10 mouse cellular contexts compared by ENCODE assay signal in genomic region chr2:72529358-72530319, GRCm38 (mm10). TPM values are rescaled to one million over a fixed set of nuclear protein-coding genes. Genes with fewer than 3 reads are reported as not detected.
A peak's percentile ranks its signal among the peaks of the same experiment; 100 is the strongest.
DNase-seq lines count a peak whose midpoint lies in the region; ATAC-seq and TF ChIP-seq lines count a peak whose summit lies in the region.
"Had no signal": no experiment of that assay in that cellular context is flagged by ENCODE, and none has a peak within 500 bp of the region (broad histone marks: within the 10 kb centered on the region; RNA-seq: fewer than 3 reads in every experiment).

No protein-coding gene starts in this region.

- H3K4me3 ChIP-seq in intestine, embryonic 15.5 days (replicated peaks) = no peak overlapping the region
- H3K4me3 ChIP-seq in intestine, postnatal 0 days (ENCODE audit: low read depth, low read length) = no peak overlapping the region
- peak overlapping the region; percentile 22 for H3K4me3 ChIP-seq in hindbrain, embryonic 12.5 days
- H3K4me3 ChIP-seq: erythroblast, embryonic 14.5 days; myocyte had no signal

- no peak for ATAC-seq in intestine, embryonic 15.5 days
- no peak for ATAC-seq in intestine, postnatal 0 days
- ATAC-seq in hindbrain, embryonic 12.5 days (ENCODE audit: low FRiP score) = peak; percentile 64; the same call in 1 of the 2 replicates
- ATAC-seq in activated CD4-positive, CD25-positive, alpha-beta regulatory T cell, adult 4 months = no peak

- no peaks in the 10 kb centered on the region for H3K27me3 ChIP-seq in intestine, embryonic 15.5 days (replicated peaks)
- H3K27me3 ChIP-seq in intestine, postnatal 0 days (replicated peaks; ENCODE audit: control insufficient read depth, insufficient read depth, low read length) = no peaks in the 10 kb centered on the region
- peaks cover 17% of the 10 kb centered on the region for H3K27me3 ChIP-seq in hindbrain, embryonic 12.5 days

- H3K4me2 ChIP-seq in intestine, embryonic 15.5 days (replicated peaks) = peak overlapping the region; percentile 22
- H3K4me2 ChIP-seq in intestine, postnatal 0 days (replicated peaks; ENCODE audit: low read depth) = no peak overlapping the region
- H3K4me2 ChIP-seq in hindbrain, embryonic 12.5 days (replicated peaks) = peak overlapping the region; percentile 50

- H3K4me1 ChIP-seq in intestine, embryonic 15.5 days (replicated peaks) = no peaks in the 10 kb centered on the region
- H3K4me1 ChIP-seq in intestine, postnatal 0 days (replicated peaks; ENCODE audit: control insufficient read depth, insufficient read depth, low read length) = no peaks in the 10 kb centered on the region
- H3K4me1 ChIP-seq in hindbrain, embryonic 12.5 days = peaks cover 6% of the 10 kb centered on the region; the same call in 1 of the 2 replicates

- H3K9me3 ChIP-seq in intestine, embryonic 15.5 days = no peaks in the 10 kb centered on the region
- no peaks in the 10 kb centered on the region for H3K9me3 ChIP-seq in intestine, postnatal 0 days (ENCODE audit: control insufficient read depth)
- H3K9me3 ChIP-seq in hindbrain, embryonic 12.5 days (replicated peaks) = no peaks in the 10 kb centered on the region

- H3K27ac ChIP-seq in intestine, embryonic 15.5 days = no peak overlapping the region
- H3K27ac ChIP-seq in intestine, postnatal 0 days (ENCODE audit: low read depth, low read length) = no peak overlapping the region
- H3K27ac ChIP-seq in hindbrain, embryonic 12.5 days = peak overlapping the region; percentile 55

- no peak overlapping the region for H3K9ac ChIP-seq in intestine, embryonic 15.5 days
- no peak overlapping the region for H3K9ac ChIP-seq in intestine, postnatal 0 days (ENCODE audit: low read depth, low read length)
- H3K9ac ChIP-seq in hindbrain, embryonic 12.5 days = no peak overlapping the region

- no peak for TF ChIP-seq CTCF in intestine, postnatal 0 days (IDR thresholded peaks at IDR 0.05; ENCODE audit: low read depth)

- DNase-seq in cerebellum, postnatal 25 days = peak; percentile 51 to 54
- peak; percentile 48 for DNase-seq in mesoderm, embryonic 11.5 days (ENCODE audit: low read depth, low spot score)
- peak; percentile 34 for DNase-seq in telencephalon, adult 2 months (ENCODE audit: low read depth, low spot score)
- no peak for DNase-seq in gastrocnemius, postnatal 36 days

- no peaks in the 10 kb centered on the region for H3K36me3 ChIP-seq in intestine, embryonic 15.5 days
- H3K36me3 ChIP-seq in intestine, postnatal 0 days (ENCODE audit: control insufficient read depth, insufficient read depth) = no peaks in the 10 kb centered on the region
- H3K36me3 ChIP-seq in hindbrain, embryonic 12.5 days = no peaks in the 10 kb centered on the region

- intact Hi-C loops in gastrocnemius, postnatal 36 days (cut with DNase I) = no loop called here

- whole genome bisulfite sequencing in intestine, embryonic 15.5 days = 49% methylated on average over 25 of the region's 25 CpGs
- 53% methylated on average over 25 of the region's 25 CpGs for WGBS in intestine, postnatal 0 days
- WGBS in hindbrain, embryonic 12.5 days = 25% methylated on average over 25 of the region's 25 CpGs

RNA-seq across cellular contexts. Expression of gene Cdca7, which starts 53.7 kb away (rescaled TPM):
- polyA plus RNA-seq in intestine, embryonic 15.5 days (2015; fragmentation: Nextera tagmentation; extraction: Ambion mirVana) = 117 and 125 TPM in 2 replicates
- polyA plus RNA-seq in intestine, postnatal 0 days (2015; fragmentation: Nextera tagmentation; extraction: Ambion mirVana) = 32.5 and 33.4 TPM in 2 replicates
- 100 and 101 TPM in 2 replicates for polyA plus RNA-seq in hindbrain, embryonic 12.5 days (2016; fragmentation: Nextera tagmentation; extraction: Ambion mirVana)
- polyA plus RNA-seq in activated CD4-positive, CD25-positive, alpha-beta regulatory T cell, adult 4 months (2017; shearing (Covaris generic)) = 10 to 100 TPM; 31.9 to 53.0 TPM
- under 1 TPM; 0.52 to 0.84 TPM for total RNA-seq in gastrocnemius, postnatal 36 days (2021)

Comparison
In these comparisons a context has a peak if more than half of its experiments do, and no peak if none do; other contexts are left out.
1. DNase-seq: peak in cerebellum, postnatal 25 days (2 of 2), mesoderm, embryonic 11.5 days (single experiment) and telencephalon, adult 2 months (single experiment); none in gastrocnemius, postnatal 36 days (0 of 2).